Mouse (Mus musculus) lung, adult 2 months (tissue): ENCODE measurements around the gene Hpse.

Source experiments
- CTCF ChIP-seq: fragments of 200-500 bp; IDR thresholded peaks from 2 replicates; pipeline ENCODE4 v1.5.1; 2011; ENCODE audit warnings: mild to moderate bottlenecking, low read length, control low read depth; ENCODE audit not compliant: insufficient read depth
- POLR2A ChIP-seq: fragments of 200-500 bp; IDR thresholded peaks from 2 replicates; pipeline ENCODE4 v1.6.1; 2011; ENCODE audit warnings: low read depth, mild to moderate bottlenecking, control low read depth, low read length, borderline replicate concordance; ENCODE audit errors: extremely low read depth

GRCm38 (mm10) chr5:100709035-100709434 is 10.5 kb downstream of the Hpse start:
- no peak for TF ChIP-seq CTCF
- TF ChIP-seq POLR2A = no peak
